Mouse (Mus musculus) B cell, adult (primary cell): ENCODE results near the gene Pxk. TPM values are rescaled to one million over a fixed set of nuclear protein-coding genes. Genes with fewer than 3 reads are reported as not detected.

Source experiments
- total RNA-seq: library from RNA; stranded (reverse); gene quantifications from 4 replicates; pipeline ENCODE4 v1.2.4, GENCODE M21; 2023; ENCODE audit not compliant: inconsistent age

Gene Pxk
- 266 to 292 TPM (median 275 TPM) in 4 replicates for total RNA-seq

DNA sequence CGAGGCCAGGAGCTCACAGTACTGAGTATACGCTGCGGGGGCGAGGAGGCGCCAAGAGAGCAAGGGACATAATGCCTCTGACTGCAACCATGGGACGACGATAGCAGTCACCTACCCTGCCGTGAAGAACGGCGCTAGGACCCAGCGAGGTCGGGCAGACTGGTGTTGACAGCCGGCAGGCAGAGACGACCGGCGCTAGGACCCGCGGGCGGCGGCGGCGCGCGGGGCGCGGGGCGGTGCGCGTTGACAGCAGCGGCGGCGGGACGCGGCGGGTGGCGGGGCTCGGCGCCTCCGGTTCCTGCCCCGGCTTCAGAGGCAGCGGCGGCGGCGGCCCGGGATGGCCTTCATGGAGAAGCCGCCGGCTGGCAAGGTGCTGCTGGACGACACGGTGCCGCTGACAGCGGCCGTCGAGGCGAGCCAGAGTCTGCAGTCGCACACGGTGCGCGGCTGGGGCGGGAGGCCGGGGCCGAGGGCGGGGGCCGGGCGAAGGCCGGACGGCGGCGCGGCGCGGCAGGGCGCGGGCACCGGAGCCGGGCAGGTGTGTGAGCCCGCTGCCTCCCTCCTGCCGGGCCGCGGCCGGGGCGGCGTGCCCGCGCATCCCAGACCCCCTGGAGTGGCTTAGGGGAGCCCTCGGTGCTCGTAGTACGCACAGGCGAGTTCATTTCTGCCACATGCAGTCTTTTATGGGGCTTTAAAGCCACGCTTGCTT is at the start of gene Pxk:
Pxk (plus strand) TSS at position 234 of the 709 bp plus-strand sequence.

GRCm38 (mm10) chr14:8080165-8080679 is 17.8 kb upstream of the Pxk start, which contains the start of gene Rpp14:
Gene Rpp14, plus strand, starts transcription at chr14:8080367.

GRCm38 (mm10) chr14:8172507-8173410 is 74.7 kb downstream of the Pxk start, which contains the start of gene Pdhb:
Gene Pdhb, minus strand, starts transcription at chr14:8173025.

GRCm38 (mm10) chr14:8213803-8214224 is 115.8 kb downstream of the Pxk start, which contains the start of gene Kctd6:
Gene Kctd6, plus strand, starts transcription at chr14:8214140.

Other genes starting within 250 kb of the Pxk start
- gene Gm45521, start 140.9 kb upstream of the Pxk start, total RNA-seq, result not detected in 4 replicates
- 6.8 to 13.5 TPM (median 9.0 TPM) in 4 replicates for gene Dnase1l3, start 103.6 kb upstream of the Pxk start, total RNA-seq
- gene Abhd6, start 95.3 kb upstream of the Pxk start, total RNA-seq, result 12.1 to 14.2 TPM (median 13.3 TPM) in 4 replicates
- gene Rpp14, start 17.8 kb upstream of the Pxk start, total RNA-seq, result 10.6 to 19.1 TPM (median 11.3 TPM) in 4 replicates
- gene Pdhb, start 74.8 kb downstream of the Pxk start, total RNA-seq, result 118 to 133 TPM (median 125 TPM) in 4 replicates
- 10.5 to 12.7 TPM (median 11.6 TPM) in 4 replicates for gene Kctd6, start 115.9 kb downstream of the Pxk start, total RNA-seq
- gene Acox2, start 161.1 kb downstream of the Pxk start, total RNA-seq, result not detected in 4 replicates
- not detected in 4 replicates for gene Fam107a, start 219.8 kb downstream of the Pxk start, total RNA-seq